Mouse (Mus musculus) liver, embryonic 14.5 days (tissue): Measurements from ENCODE around the gene Ppp1r12b.

ENCODE experiments used
- CTCF ChIP-seq: IDR thresholded peaks from 2 replicates; pipeline ENCODE4 v1.5.1; 2016; ENCODE audit warnings: antibody characterized with exemption, low read depth, control low read depth
- EP300 ChIP-seq: IDR thresholded peaks from 2 replicates; pipeline ENCODE4 v1.6.1; 2016; ENCODE audit warnings: antibody characterized with exemption, low read depth

- TF ChIP-seq EP300 (no peak), CTCF (no peak)
Observed at GRCm38 (mm10) chr1:134711061-134711460, 244.7 kb downstream of the Ppp1r12b start.
